Mouse (Mus musculus): ENCODE measurements around the gene Gm49383. TPM values are rescaled to one million over a fixed set of nuclear protein-coding genes. Genes with fewer than 3 reads are reported as not detected.
"Not testable (repeated sequence)": the region's sequence is repeated elsewhere in the genome, so short reads cannot be mapped to it uniquely, and the experiment has no call there.

The Gm49383 gene
- polyA plus RNA-seq, 1 experiment from 2014 or later, result 40.8 TPM

GRCm38 (mm10) chr12:69181800-69182199 lies 15.1 kb downstream of the Gm49383 start:
- no peak overlapping the region for H3K4me3 ChIP-seq (replicated peaks)
- H3K4me1 ChIP-seq (replicated peaks), result peaks cover 12% of the 10 kb centered on the region
- H3K27ac ChIP-seq, result no peak overlapping the region
- ATAC-seq (ENCODE audit: insufficient number of reproducible peaks, insufficient read depth, low FRiP score, low TSS enrichment, low read depth), result no peak
- no peaks in the 10 kb centered on the region for H3K9me3 ChIP-seq
- no peak overlapping the region for H3K4me2 ChIP-seq
- no peaks in the 10 kb centered on the region for H3K27me3 ChIP-seq
- H3K36me3 ChIP-seq, result peaks cover 28% of the 10 kb centered on the region
- WGBS, result 89% methylated on average over 4 of the region's 4 CpGs
- H3K9ac ChIP-seq (replicated peaks), result no peak overlapping the region

- 74% methylated on average over 12 of the region's 12 CpGs for WGBS
- H3K9ac ChIP-seq (replicated peaks), result no peak overlapping the region
- no peak overlapping the region for H3K4me3 ChIP-seq (replicated peaks)
- no peak overlapping the region for H3K27ac ChIP-seq
- no peak for ATAC-seq (ENCODE audit: insufficient number of reproducible peaks, insufficient read depth, low FRiP score, low TSS enrichment, low read depth)
- 0 out of 2 replicates have a peak, but pooled peaks cover 3% of the 10 kb centered on the region for H3K4me1 ChIP-seq (replicated peaks)
- no peaks in the 10 kb centered on the region for H3K27me3 ChIP-seq
- peaks cover 51% of the 10 kb centered on the region for H3K36me3 ChIP-seq
- H3K9me3 ChIP-seq, result no peaks in the 10 kb centered on the region
- H3K4me2 ChIP-seq, result no peak overlapping the region
Measured at GRCm38 (mm10) chr12:69179371-69179770, 17.5 kb downstream of the Gm49383 start.

- Histone ChIP-seq H3K27me3 (no peaks in the 10 kb centered on the region), H3K4me3 (replicated peaks) (no peak overlapping the region), H3K36me3 (peaks cover 68% of the 10 kb centered on the region), H3K9me3 (no peaks in the 10 kb centered on the region), H3K4me2 (no peak overlapping the region), H3K27ac (no peak overlapping the region), H3K9ac (replicated peaks) (no peak overlapping the region), H3K4me1 (replicated peaks) (no peaks in the 10 kb centered on the region)
- 79% methylated on average over 3 of the region's 3 CpGs for WGBS
- no peak for ATAC-seq (ENCODE audit: insufficient number of reproducible peaks, insufficient read depth, low FRiP score, low TSS enrichment, low read depth)
Measured at GRCm38 (mm10) chr12:69177526-69177925, 19.4 kb downstream of the Gm49383 start.

- Histone ChIP-seq H3K9ac (replicated peaks) (no peak overlapping the region), H3K27me3 (no peaks in the 10 kb centered on the region), H3K4me3 (replicated peaks) (no peak overlapping the region), H3K36me3 (peaks cover 59% of the 10 kb centered on the region), H3K4me1 (replicated peaks) (no peaks in the 10 kb centered on the region), H3K4me2 (no peak overlapping the region), H3K27ac (no peak overlapping the region), H3K9me3 (no peaks in the 10 kb centered on the region)
- WGBS, result 95% methylated on average over 3 of the region's 3 CpGs
- no peak for ATAC-seq (ENCODE audit: insufficient number of reproducible peaks, insufficient read depth, low FRiP score, low TSS enrichment, low read depth)
Measured at GRCm38 (mm10) chr12:69175975-69176374, 20.9 kb downstream of the Gm49383 start.

- H3K4me1 ChIP-seq (replicated peaks), result peaks cover 9% of the 10 kb centered on the region
- no peaks in the 10 kb centered on the region for H3K27me3 ChIP-seq
- H3K9ac ChIP-seq (replicated peaks), result no peak overlapping the region
- H3K36me3 ChIP-seq, result peaks cover 42% of the 10 kb centered on the region
- H3K4me2 ChIP-seq, result no peak overlapping the region
- no peak for ATAC-seq (ENCODE audit: insufficient number of reproducible peaks, insufficient read depth, low FRiP score, low TSS enrichment, low read depth)
- H3K27ac ChIP-seq, result no peak overlapping the region
- WGBS, result 92% methylated on average over 2 of the region's 2 CpGs
- H3K4me3 ChIP-seq (replicated peaks), result no peak overlapping the region
- H3K9me3 ChIP-seq, result no peaks in the 10 kb centered on the region
Measured at GRCm38 (mm10) chr12:69171307-69171706, 25.6 kb downstream of the Gm49383 start.

- H3K27me3 ChIP-seq, result no peaks in the 10 kb centered on the region
- WGBS, result under 1% methylated on average over 39 of the region's 40 CpGs
- peak within 1 kb of the TSS; percentile 94 for H3K4me2 ChIP-seq
- H3K27ac ChIP-seq, result peak within 1 kb of the TSS; percentile 73
- H3K4me3 ChIP-seq (replicated peaks), result peak within 1 kb of the TSS; percentile 69
- peaks cover 17% of the 10 kb centered on the region for H3K36me3 ChIP-seq
- H3K4me1 ChIP-seq (replicated peaks), result peaks cover 9% of the 10 kb centered on the region
- ATAC-seq (ENCODE audit: insufficient number of reproducible peaks, insufficient read depth, low FRiP score, low TSS enrichment, low read depth), result peak; percentile 88
- H3K9me3 ChIP-seq, result no peaks in the 10 kb centered on the region
- peak within 1 kb of the TSS; percentile 66 for H3K9ac ChIP-seq (replicated peaks)
Measured at GRCm38 (mm10) chr12:69168461-69169106, 28.3 kb downstream of the Gm49383 start, which contains the start of gene Lrr1. Lrr1 (plus strand) TSS chr12:69168814.

- ATAC-seq (ENCODE audit: insufficient number of reproducible peaks, insufficient read depth, low FRiP score, low TSS enrichment, low read depth), result 0 out of 2 replicates have a peak, but pooled peaks have one; percentile 22
Measured at GRCm38 (mm10) chr12:69167656-69168460, 29.0 kb downstream of the Gm49383 start.

GRCm38 (mm10) chr12:69166861-69167581 lies 29.9 kb downstream of the Gm49383 start:
- 71% methylated on average over 8 of the region's 8 CpGs for WGBS
- not testable (repeated sequence) for H3K36me3 ChIP-seq; H3K4me1 ChIP-seq (replicated peaks); H3K27ac ChIP-seq; ATAC-seq (ENCODE audit: insufficient number of reproducible peaks, insufficient read depth, low FRiP score, low TSS enrichment, low read depth); H3K9ac ChIP-seq (replicated peaks); H3K27me3 ChIP-seq; H3K4me2 ChIP-seq; H3K4me3 ChIP-seq (replicated peaks); H3K9me3 ChIP-seq

More at GRCm38 (mm10) chr12:69167656-69168460, 29.0 kb downstream of the Gm49383 start:
- Histone ChIP-seq H3K9ac (replicated peaks) (peak overlapping the region; percentile 66), H3K36me3 (peaks cover 10% of the 10 kb centered on the region; the same call in 1 of the 2 replicates), H3K27ac (peak overlapping the region; percentile 73; the same call in 1 of the 2 replicates), H3K27me3 (no peaks in the 10 kb centered on the region), H3K4me1 (replicated peaks) (peaks cover 9% of the 10 kb centered on the region), H3K4me2 (peak overlapping the region; percentile 94), H3K4me3 (replicated peaks) (peak overlapping the region; percentile 69), H3K9me3 (no peaks in the 10 kb centered on the region)
- 9% methylated on average over 18 of the region's 18 CpGs for WGBS

- H3K27ac ChIP-seq, result no peak overlapping the region
- no peak overlapping the region for H3K9ac ChIP-seq (replicated peaks)
- H3K4me3 ChIP-seq (replicated peaks), result no peak overlapping the region
- WGBS, result 56% methylated on average over 3 of the region's 3 CpGs
- no peaks in the 10 kb centered on the region for H3K36me3 ChIP-seq
- H3K4me1 ChIP-seq (replicated peaks), result peaks cover 5% of the 10 kb centered on the region
- no peaks in the 10 kb centered on the region for H3K9me3 ChIP-seq
- no peaks in the 10 kb centered on the region for H3K27me3 ChIP-seq
- H3K4me2 ChIP-seq, result no peak overlapping the region
- no peak for ATAC-seq (ENCODE audit: insufficient number of reproducible peaks, insufficient read depth, low FRiP score, low TSS enrichment, low read depth)
Measured at GRCm38 (mm10) chr12:69164904-69165303, 32.0 kb downstream of the Gm49383 start.

- H3K9me3 ChIP-seq; H3K27me3 ChIP-seq; H3K4me1 ChIP-seq (replicated peaks); H3K4me3 ChIP-seq (replicated peaks); ATAC-seq (ENCODE audit: insufficient number of reproducible peaks, insufficient read depth, low FRiP score, low TSS enrichment, low read depth); H3K4me2 ChIP-seq; H3K36me3 ChIP-seq; H3K9ac ChIP-seq (replicated peaks); H3K27ac ChIP-seq: not testable (repeated sequence)
- WGBS, result 89% methylated on average over 4 of the region's 4 CpGs
Measured at GRCm38 (mm10) chr12:69163586-69163985, 33.3 kb downstream of the Gm49383 start.

- not testable (repeated sequence) for H3K4me2 ChIP-seq; H3K27ac ChIP-seq; H3K9me3 ChIP-seq; H3K9ac ChIP-seq (replicated peaks); H3K4me1 ChIP-seq (replicated peaks); H3K27me3 ChIP-seq; ATAC-seq (ENCODE audit: insufficient number of reproducible peaks, insufficient read depth, low FRiP score, low TSS enrichment, low read depth); H3K4me3 ChIP-seq (replicated peaks)
- WGBS, result 76% methylated on average over 2 of the region's 2 CpGs
- peaks cover 18% of the 10 kb centered on the region for H3K36me3 ChIP-seq
Measured at GRCm38 (mm10) chr12:69160677-69161076, 36.2 kb downstream of the Gm49383 start.

Measured in limb, embryonic 12.5 days (tissue).